Mouse (Mus musculus) midbrain, embryonic 10.5 days (tissue): ENCODE data around the gene Fgf15. TPM values are rescaled to one million over a fixed set of nuclear protein-coding genes. Genes with fewer than 3 reads are reported as not detected.
"Not testable (repeated sequence)": the region's sequence is repeated elsewhere in the genome, so short reads cannot be mapped to it uniquely, and the experiment has no call there.

Experiments used
- DNase-seq: peaks from one replicate; pipeline ENCODE4 v3.0.0-alpha.2; 2017; ENCODE audit warnings: low spot score
- H3K27ac ChIP-seq: fragments of 300-500 bp; sonication (generic); replicated peaks from 2 replicates; pipeline ENCODE4 v1.5.1; 2016; ENCODE audit warnings: mild to moderate bottlenecking
- H3K27me3 ChIP-seq: fragments of 300-500 bp; sonication (generic); 2 replicates; pipeline ENCODE4 v1.6.1; 2016; ENCODE audit warnings: low read depth, mild to moderate bottlenecking; ENCODE audit not compliant: poor library complexity, severe bottlenecking
- H3K36me3 ChIP-seq: fragments of 300-500 bp; sonication (generic); 2 replicates; pipeline ENCODE4 v1.6.1; 2016; ENCODE audit warnings: mild to moderate bottlenecking, moderate library complexity
- H3K4me1 ChIP-seq: fragments of 300-500 bp; sonication (generic); 2 replicates; pipeline ENCODE4 v1.6.1; 2016
- H3K4me3 ChIP-seq: fragments of 300-500 bp; sonication (generic); 2 replicates; pipeline ENCODE4 v1.5.1; 2016; ENCODE audit warnings: mild to moderate bottlenecking, moderate library complexity
- H3K9me3 ChIP-seq: fragments of 300-500 bp; sonication (generic); replicated peaks from 2 replicates; pipeline ENCODE4 v1.6.1; 2016; ENCODE audit warnings: mild to moderate bottlenecking
- WGBS: fragments of 180-500 bp; shearing (Covaris S2); methylation state at CpG from one replicate; pipeline ENCODE4 v1.1.7; 2016; 5-methylcytosine and 5-hydroxymethylcytosine counted together
- polyA plus RNA-seq: library from polyadenylated mRNA; unstranded; fragments of >200 nt; fragmentation: Nextera tagmentation; extraction: Ambion mirVana; gene quantifications from 2 replicates; pipeline ENCODE4 v1.2.1, GENCODE M21; 2016

Fgf15 gene
- polyA plus RNA-seq, 1 experiment from 2014 or later = 96.3 TPM

DNA sequence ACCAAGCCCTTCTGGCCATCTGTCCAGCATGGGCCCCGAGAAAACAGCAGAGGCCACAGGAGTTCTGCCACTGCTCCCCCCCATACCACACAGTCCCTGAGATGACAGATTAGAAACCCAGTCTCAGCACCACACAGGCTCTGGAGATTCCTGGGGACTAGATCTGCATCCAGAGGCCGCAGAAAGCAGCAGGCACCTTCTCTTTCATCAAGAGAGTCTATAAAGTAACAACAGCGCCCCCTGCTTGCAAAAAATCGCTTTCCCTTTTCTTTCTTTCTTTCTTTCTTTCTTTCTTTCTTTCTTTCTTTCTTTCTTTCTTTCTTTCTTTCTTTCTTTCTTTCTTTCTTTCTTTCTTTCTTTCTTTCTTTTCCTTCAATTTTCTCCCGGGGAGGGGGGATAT is 2.1 kb upstream of the Fgf15 start:
- H3K36me3 ChIP-seq = peaks cover 9% of the 10 kb centered on the region
- H3K27ac ChIP-seq = peak overlapping the region; percentile 66
- H3K27me3 ChIP-seq = peaks cover 59% of the 10 kb centered on the region
- peak; percentile 48 for DNase-seq
- peaks cover 63% of the 10 kb centered on the region for H3K4me1 ChIP-seq
- WGBS = 3% methylated on average over 5 of the region's 5 CpGs
- H3K4me3 ChIP-seq = peak overlapping the region; percentile 72; the same call in 1 of the 2 replicates
- H3K9me3 ChIP-seq = no peaks in the 10 kb centered on the region

DNA sequence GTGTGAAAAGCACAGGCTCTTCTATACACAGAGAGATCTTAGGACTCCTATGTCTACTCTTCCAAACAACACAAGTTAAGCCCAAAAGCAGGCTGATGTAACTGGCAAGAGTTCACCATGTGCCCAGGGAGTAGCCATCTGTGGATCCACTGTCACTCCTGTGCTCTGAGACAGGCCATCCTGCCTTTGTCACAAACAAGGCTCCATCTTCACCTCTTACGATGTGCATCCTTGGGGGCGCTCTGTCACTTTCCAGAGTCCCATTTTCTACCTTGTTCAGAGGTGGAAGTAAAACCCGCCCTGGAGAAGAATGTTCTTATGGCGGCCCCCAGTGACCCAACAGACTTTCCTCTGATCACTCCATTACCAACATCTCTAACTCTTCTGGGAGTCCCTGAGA is 1.6 kb upstream of the Fgf15 start:
- Histone ChIP-seq H3K9me3 (no peaks in the 10 kb centered on the region), H3K36me3 (peaks cover 14% of the 10 kb centered on the region), H3K4me3 (peak overlapping the region; percentile 72), H3K27me3 (peaks cover 59% of the 10 kb centered on the region), H3K27ac (peak overlapping the region; percentile 89), H3K4me1 (peaks cover 63% of the 10 kb centered on the region)
- under 1% methylated on average over 4 of the region's 4 CpGs for WGBS
- peak; percentile 42 for DNase-seq

DNA sequence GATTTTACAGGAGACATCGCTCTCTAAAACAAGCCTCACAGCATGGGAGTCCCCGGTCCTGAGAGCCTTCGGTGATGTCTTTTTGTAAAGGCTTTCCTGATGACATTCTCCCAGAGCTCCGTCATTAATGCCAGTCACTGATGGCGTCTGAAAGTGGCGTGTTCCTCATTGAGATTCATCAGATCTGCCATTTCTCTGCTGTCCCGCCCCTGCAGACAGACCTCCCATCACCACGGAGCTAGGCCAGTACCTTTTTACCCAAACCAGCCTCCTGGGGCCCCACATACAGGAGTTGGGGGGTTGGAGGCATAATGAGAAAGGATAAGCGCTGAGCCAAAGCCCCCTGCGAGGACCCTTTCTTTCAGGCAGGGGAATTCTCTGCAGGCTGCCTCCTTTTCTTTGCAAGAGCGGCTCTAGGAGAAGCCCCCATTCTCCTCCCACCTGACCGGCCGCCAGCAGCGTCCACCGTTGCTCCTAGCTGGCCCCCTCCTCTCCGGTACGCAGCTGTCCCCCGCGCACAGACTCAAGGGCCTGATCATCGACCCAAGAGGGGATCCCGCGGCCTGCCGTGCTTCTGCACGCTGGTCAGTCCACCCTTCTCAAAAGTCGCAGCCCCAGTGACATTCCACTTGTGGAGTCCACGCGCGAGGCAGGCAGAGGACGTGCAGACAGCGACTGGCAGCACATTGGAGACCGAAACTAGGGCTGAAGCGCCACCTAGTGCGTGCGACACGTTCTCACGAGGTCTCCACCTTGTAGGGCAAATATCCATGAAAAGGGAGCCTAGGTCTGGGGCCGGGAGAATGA is 823 bp upstream of the Fgf15 start:
- Histone ChIP-seq H3K27ac (peak overlapping the region; percentile 89), H3K9me3 (no peaks in the 10 kb centered on the region), H3K4me1 (peaks cover 69% of the 10 kb centered on the region), H3K36me3 (peaks cover 22% of the 10 kb centered on the region), H3K27me3 (peaks cover 56% of the 10 kb centered on the region), H3K4me3 (peak overlapping the region; percentile 72)
- DNase-seq = peak; percentile 87
- under 1% methylated on average over 37 of the region's 37 CpGs for WGBS

DNA sequence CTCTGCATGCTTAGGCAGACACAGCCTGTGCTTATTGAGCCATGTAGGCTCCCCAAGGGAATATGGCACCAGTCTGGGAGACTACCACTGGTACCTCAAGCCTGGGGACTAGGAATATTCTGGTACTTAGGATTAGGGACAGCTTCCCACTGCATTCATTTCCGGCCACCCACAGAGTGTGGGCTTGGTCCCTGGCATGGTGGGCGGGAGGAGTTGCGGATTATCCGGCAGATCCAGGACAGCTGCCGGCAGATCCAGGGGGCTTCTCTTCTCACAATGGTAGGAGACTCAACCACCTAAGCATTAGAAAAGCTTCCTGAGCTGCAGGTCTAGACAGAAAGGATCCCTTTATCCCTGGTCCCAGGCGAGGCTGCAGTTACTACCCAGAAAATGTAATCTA is 2.2 kb downstream of the Fgf15 start:
- H3K9me3 ChIP-seq = no peaks in the 10 kb centered on the region
- peaks cover 56% of the 10 kb centered on the region for H3K27me3 ChIP-seq
- H3K4me1 ChIP-seq = peaks cover 76% of the 10 kb centered on the region

DNA sequence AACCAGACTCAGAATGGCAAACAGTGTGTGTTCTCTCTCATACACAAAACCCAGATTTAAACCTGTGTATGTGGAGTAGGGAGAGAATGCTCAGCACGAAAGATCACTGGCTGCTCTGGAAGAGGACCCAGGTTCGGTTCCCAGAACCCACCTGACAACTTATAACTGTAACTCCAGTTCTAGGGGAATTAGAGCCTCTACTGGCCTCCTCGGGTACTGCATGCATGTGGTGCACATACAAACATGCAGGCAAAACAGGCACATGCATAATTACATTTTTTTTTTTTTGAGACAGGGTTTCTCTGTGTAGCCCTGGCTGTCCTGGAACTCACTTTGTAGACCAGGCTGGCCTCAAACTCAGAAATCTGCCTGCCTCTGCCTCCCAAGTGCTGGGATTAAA is 9.2 kb downstream of the Fgf15 start:
- 95% methylated on average over 3 of the region's 3 CpGs for WGBS
- Histone ChIP-seq H3K36me3 (peaks cover 40% of the 10 kb centered on the region), H3K4me1 (peaks cover 24% of the 10 kb centered on the region)
- H3K9me3 ChIP-seq, DNase-seq, H3K27ac ChIP-seq, H3K4me3 ChIP-seq, H3K27me3 ChIP-seq: not testable (repeated sequence)

More for the DNA sequence above, 2.2 kb downstream of the Fgf15 start:
- peak overlapping the region; percentile 72 for H3K4me3 ChIP-seq
- DNase-seq = peak; percentile 50
- peaks cover 43% of the 10 kb centered on the region for H3K36me3 ChIP-seq
- peak overlapping the region; percentile 89 for H3K27ac ChIP-seq
- 11% methylated on average over 6 of the region's 6 CpGs for WGBS

DNA sequence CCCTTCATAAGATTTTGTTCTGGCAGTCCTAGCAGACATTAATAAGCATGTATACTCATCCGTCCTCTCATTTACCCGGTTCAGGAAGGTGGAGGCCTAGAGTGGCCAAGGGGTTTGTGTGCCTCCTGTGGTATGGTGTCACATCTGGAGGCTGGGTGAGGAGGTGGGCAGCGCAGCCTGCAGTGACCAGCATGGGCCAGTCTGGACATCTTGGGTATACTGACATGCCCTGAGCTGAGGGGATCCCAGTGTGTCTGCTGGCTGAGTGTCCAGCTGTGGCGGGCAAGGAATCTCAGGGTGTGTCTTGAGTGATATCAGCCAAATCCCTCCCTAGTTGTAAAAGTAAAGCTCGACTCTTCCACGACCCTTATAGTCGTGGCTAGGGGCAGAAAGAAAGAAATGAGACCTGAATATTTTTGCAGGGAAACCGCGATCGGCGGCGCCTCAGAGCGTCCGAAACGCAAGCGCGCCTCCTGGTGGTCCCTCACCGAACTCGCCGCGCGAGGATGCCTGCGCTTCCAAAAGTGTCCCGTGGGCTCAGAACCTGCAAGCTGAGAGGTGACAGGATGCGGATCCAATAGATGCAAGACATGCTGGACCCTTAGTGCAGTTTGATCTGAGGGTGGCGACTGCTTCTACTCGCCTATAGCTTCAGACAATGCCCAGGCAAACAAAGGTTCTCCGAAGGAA is 10.5 kb downstream of the Fgf15 start:
- no peak overlapping the region; the same call in 1 of the 2 replicates for H3K27ac ChIP-seq
- 11% methylated on average over 28 of the region's 28 CpGs for WGBS
- no peaks in the 10 kb centered on the region; the same call in 1 of the 2 replicates for H3K27me3 ChIP-seq
- peaks cover 29% of the 10 kb centered on the region for H3K36me3 ChIP-seq
- peaks cover 12% of the 10 kb centered on the region for H3K4me1 ChIP-seq
- peak; percentile 79 for DNase-seq
- H3K4me3 ChIP-seq = peak overlapping the region; percentile 38
- no peaks in the 10 kb centered on the region for H3K9me3 ChIP-seq

DNA sequence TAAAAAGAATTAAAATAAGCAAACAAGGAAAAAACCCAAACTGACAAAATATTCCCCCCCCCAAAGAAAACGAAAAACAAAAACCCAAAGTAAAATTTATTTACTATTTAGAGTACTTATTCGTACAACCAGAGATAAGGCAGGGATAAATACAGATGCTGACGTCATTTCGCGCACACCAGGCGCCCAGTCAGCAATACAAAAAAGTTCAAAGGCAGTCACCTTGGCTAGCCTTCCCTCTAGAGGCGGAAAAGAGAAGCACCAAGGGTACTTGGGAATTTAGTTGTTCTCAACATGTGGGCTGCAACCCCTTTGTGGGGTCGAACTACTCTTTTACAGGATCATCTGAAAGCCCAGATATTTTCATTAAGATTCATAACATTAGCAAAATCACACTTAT is 11.5 kb downstream of the Fgf15 start:
- H3K36me3 ChIP-seq = peaks cover 26% of the 10 kb centered on the region
- no peak overlapping the region for H3K4me3 ChIP-seq
- WGBS = 22% methylated on average over 8 of the region's 8 CpGs
- H3K9me3 ChIP-seq = no peaks in the 10 kb centered on the region
- no peak for DNase-seq
- H3K27me3 ChIP-seq = no peaks in the 10 kb centered on the region; the same call in 1 of the 2 replicates
- peaks cover 12% of the 10 kb centered on the region for H3K4me1 ChIP-seq
- H3K27ac ChIP-seq = no peak overlapping the region

DNA sequence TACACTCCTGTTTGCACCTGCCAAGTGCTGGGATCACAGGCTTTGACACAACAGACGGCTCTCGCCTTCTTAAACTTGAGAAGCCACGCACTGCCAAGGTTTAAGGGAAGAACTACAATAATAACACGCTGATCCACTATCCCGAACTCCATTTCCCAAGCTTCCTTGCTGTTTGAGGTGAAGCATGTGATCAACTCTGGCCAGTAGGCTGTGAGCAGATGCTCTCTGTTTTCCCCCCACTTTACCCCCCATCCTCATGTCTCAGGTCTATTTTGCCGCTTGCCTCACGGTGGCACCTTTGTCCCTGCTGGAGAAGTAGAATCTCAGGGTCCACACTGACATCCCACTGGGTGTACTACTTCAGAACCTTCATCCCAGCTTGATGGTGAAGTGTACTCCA is 12.4 kb downstream of the Fgf15 start:
- 34% methylated on average over 7 of the region's 7 CpGs for WGBS
- no peak overlapping the region for H3K27ac ChIP-seq
- H3K36me3 ChIP-seq = peaks cover 17% of the 10 kb centered on the region
- no peak overlapping the region for H3K4me3 ChIP-seq
- H3K27me3 ChIP-seq = no peaks in the 10 kb centered on the region; the same call in 1 of the 2 replicates
- H3K9me3 ChIP-seq = no peaks in the 10 kb centered on the region
- peaks cover 12% of the 10 kb centered on the region for H3K4me1 ChIP-seq
- DNase-seq = no peak

DNA sequence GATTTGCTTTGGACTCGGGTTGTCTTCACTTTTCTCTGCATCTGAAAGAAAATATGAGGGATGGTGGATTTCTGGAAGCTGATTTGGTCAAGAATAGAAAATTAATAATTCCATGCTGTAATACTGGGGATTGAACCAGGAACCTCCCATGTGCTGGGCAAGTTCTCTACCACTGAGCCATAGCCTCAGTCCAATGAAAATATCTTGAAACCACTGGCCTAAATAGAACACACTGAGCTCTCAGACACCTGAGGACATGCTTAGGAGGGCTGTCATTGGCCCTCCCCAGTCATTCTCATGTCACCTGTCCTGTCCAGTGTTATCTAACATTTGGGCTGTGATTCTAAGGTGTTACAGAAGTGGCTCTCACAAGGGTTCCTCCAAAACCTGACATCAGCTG is 14.8 kb downstream of the Fgf15 start:
- Histone ChIP-seq H3K9me3 (no peaks in the 10 kb centered on the region), H3K4me3 (no peak overlapping the region), H3K27me3 (no peaks in the 10 kb centered on the region; the same call in 1 of the 2 replicates), H3K4me1 (peaks cover 21% of the 10 kb centered on the region), H3K27ac (no peak overlapping the region), H3K36me3 (no peaks in the 10 kb centered on the region)
- no peak for DNase-seq
- 78% methylated on average over 1 of the region's 1 CpGs for WGBS

DNA sequence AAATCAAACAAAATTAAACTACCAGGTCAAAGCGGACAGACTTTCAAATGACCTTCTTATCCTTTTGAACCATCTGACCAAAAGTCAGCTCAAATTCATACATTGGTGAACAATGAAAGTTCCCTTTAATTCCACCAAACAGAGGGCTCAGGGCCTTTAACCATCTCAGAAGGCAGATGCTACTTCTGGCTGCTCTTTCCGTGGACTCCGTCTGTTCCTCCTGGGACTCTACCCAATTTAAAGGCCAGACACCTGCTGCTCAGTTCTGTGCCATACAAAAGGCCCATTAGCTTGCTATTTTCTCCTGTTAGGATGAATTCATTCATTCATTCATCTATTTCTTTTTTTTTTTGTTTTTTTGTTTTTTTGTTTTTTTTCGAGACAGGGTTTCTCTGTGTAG is 16.6 kb downstream of the Fgf15 start:
- no peak overlapping the region for H3K27ac ChIP-seq
- WGBS = 80% methylated on average over 4 of the region's 4 CpGs
- H3K36me3 ChIP-seq = peaks cover 10% of the 10 kb centered on the region
- no peaks in the 10 kb centered on the region for H3K9me3 ChIP-seq
- DNase-seq = no peak
- no peak overlapping the region for H3K4me3 ChIP-seq
- H3K4me1 ChIP-seq = peaks cover 21% of the 10 kb centered on the region
- H3K27me3 ChIP-seq = no peaks in the 10 kb centered on the region

DNA sequence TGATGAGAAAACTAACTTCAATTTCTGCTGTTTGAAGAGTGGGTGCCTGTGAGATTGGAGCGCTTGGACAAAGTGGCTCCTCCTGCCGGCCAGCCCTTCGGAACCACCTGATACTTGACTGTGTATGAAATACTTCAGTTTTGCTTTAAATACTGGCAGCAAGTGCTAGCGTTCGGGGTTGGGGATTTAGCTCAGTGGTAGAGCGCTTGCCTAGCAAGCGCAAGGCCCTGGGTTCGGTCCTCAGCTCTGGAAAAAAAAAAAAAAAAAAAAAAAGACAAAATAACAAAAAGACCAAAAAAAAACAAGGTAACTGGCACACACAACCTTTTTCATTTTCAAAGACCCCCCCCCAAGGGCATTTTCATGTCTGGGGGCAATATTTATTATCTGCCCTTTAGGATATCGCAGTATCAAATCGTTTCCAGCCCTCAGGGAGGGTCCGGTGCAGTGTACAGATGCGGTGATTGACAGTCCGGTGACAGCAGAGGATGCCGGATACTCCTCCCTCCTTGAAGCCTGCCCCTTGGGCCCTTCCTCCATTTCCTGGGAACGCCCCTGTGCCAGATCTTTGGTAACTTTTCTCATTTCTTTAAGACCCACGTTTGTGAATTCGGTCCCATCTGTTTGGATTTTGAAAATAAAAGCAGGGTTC is 18.1 kb downstream of the Fgf15 start:
- no peak for DNase-seq
- Histone ChIP-seq H3K27me3 (no peaks in the 10 kb centered on the region), H3K4me1 (peaks cover 16% of the 10 kb centered on the region), H3K9me3 (no peaks in the 10 kb centered on the region), H3K27ac (peak overlapping the region; percentile 87), H3K4me3 (peak overlapping the region; percentile 68), H3K36me3 (peaks cover 24% of the 10 kb centered on the region)
- WGBS = 6% methylated on average over 17 of the region's 17 CpGs

DNA sequence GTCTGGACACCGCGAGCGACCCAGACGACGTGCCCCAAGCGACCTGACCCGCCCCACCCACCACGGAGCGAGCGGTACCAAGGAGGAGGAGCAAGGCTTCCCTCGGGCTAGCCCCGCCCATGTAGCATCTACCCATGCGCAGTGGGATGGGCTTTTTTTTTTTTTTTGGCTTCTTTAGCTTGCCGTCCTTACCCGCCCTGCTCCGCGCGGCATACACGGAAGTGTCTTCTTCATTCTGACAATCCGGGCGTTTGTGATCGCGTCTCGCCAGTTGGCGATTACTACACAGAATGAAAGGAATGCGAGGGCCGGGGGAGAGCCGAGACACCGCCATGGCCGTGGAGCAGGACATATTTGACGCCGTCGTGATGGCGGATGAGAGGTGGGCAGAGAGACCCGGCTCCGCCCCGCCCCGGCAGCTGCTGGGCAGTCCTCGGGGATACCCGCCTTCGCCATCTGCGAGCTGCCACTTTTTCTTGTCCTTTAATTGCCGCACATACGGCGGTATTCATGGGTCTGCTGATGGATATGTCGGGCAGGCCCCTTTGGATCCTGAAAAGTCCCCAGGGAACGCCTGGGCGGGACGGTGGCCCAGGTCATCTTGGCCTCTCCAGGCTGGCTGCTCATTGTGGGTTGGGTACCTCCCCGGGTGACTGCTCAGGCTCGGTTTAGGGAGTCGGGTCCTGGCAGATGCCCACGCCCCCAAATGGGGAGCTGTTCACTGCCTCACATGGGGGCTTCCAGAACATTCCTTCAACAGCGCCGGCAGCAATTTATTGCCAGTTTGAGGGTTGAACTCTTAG is 18.8 kb downstream of the Fgf15 start, which contains the start of gene LTO1:
TSS of gene LTO1 (plus strand) at position 153 of the 803 bp plus-strand sequence.
- peaks cover 31% of the 10 kb centered on the region for H3K36me3 ChIP-seq
- DNase-seq = peak; percentile 92
- H3K4me1 ChIP-seq = peaks cover 16% of the 10 kb centered on the region
- no peaks in the 10 kb centered on the region for H3K27me3 ChIP-seq
- H3K4me3 ChIP-seq = peak within 1 kb of the TSS; percentile 68
- peak within 1 kb of the TSS; percentile 87 for H3K27ac ChIP-seq
- WGBS = under 1% methylated on average over 55 of the region's 55 CpGs
- no peaks in the 10 kb centered on the region for H3K9me3 ChIP-seq
